Mouse (Mus musculus) CH12.LX (cell line): ENCODE data around the gene Gpr176. TPM values are rescaled to one million over a fixed set of nuclear protein-coding genes. Genes with fewer than 3 reads are reported as not detected.

ENCODE experiments used
- DNase-seq: peaks from one replicate; pipeline ENCODE4 v3.0.0-alpha.2; 2013; ENCODE audit errors: extremely low read depth
- H3K27ac ChIP-seq: 2 replicates; pipeline ENCODE4 v1.5.1; 2012; ENCODE audit warnings: low read depth, mild to moderate bottlenecking, control low read depth, moderate library complexity; ENCODE audit not compliant: insufficient read depth
- H3K27me3 ChIP-seq: replicated peaks from 2 replicates; pipeline ENCODE3; 2012; ENCODE audit warnings: inconsistent platforms
- H3K36me3 ChIP-seq, 2 experiments: replicated peaks in 1 of 2; 2 replicates each; pipeline versions ENCODE3 to v1.6.1; 2012; ENCODE audit warnings: inconsistent platforms in 1 of 2, low read length in 1 of 2, mild to moderate bottlenecking in 1 of 2, mixed read lengths in 1 of 2, moderate library complexity in 1 of 2; ENCODE audit not compliant: control insufficient read depth in 1 of 2, insufficient read depth in 1 of 2
- H3K4me1 ChIP-seq, 2 experiments: 2 replicates each; pipeline ENCODE4 v1.6.1; 2012; ENCODE audit warnings: inconsistent platforms in 1 of 2, moderate library complexity in 1 of 2; ENCODE audit not compliant: insufficient read depth in 2 of 2, control insufficient read depth in 1 of 2
- H3K4me2 ChIP-seq: 2 replicates; pipeline ENCODE4 v1.6.1; 2012; ENCODE audit warnings: low read depth, mild to moderate bottlenecking, control low read depth; ENCODE audit not compliant: poor library complexity, insufficient read depth, severe bottlenecking
- H3K4me3 ChIP-seq, 3 experiments: fragments of 150-350 bp in 1 of 3; sonication (generic) in 1 of 3; replicated peaks in 1 of 3; 2 replicates each; pipeline versions ENCODE3 to v1.5.1; 2011 to 2012; ENCODE audit warnings: low read depth in 2 of 3, low read length in 2 of 3, mild to moderate bottlenecking in 2 of 3, moderate library complexity in 2 of 3, control low read depth in 1 of 3, improper control_type of control experiment in 1 of 3, inconsistent platforms in 1 of 3, mixed read lengths in 1 of 3; ENCODE audit not compliant: poor library complexity in 1 of 3
- H3K79me2 ChIP-seq: replicated peaks from 2 replicates; pipeline ENCODE4 v1.6.1; 2012; ENCODE audit warnings: mild to moderate bottlenecking, moderate library complexity; ENCODE audit not compliant: control insufficient read depth, poor library complexity, insufficient read depth, severe bottlenecking; ENCODE audit errors: extremely low read depth
- H3K9ac ChIP-seq: 2 replicates; pipeline ENCODE4 v1.6.1; 2012; ENCODE audit warnings: low read depth, mild to moderate bottlenecking, control low read depth, moderate library complexity; ENCODE audit not compliant: insufficient read depth
- H3K9me3 ChIP-seq: replicated peaks from 2 replicates; pipeline ENCODE3; 2012; ENCODE audit warnings: low read length, inconsistent platforms, mixed read lengths
- BHLHE40 ChIP-seq: IDR thresholded peaks from 2 replicates; pipeline ENCODE4 v1.6.1; 2011; ENCODE audit warnings: mild to moderate bottlenecking, low read depth, low read length, improper control_type of control experiment
- CHD2 ChIP-seq: IDR thresholded peaks from 2 replicates; pipeline ENCODE4 v1.6.1; 2011; ENCODE audit warnings: low read length, improper control_type of control experiment
- E2F4 ChIP-seq: IDR thresholded peaks from 2 replicates; pipeline ENCODE4 v1.6.1; 2011; ENCODE audit warnings: low read depth, low read length, improper control_type of control experiment; ENCODE audit not compliant: insufficient replicate concordance
- EP300 ChIP-seq: IDR thresholded peaks from 2 replicates; pipeline ENCODE4 v1.6.1; 2011; ENCODE audit warnings: low read length, improper control_type of control experiment
- ETS1 ChIP-seq: conservative IDR thresholded peaks from 2 replicates; pipeline ENCODE4 v1.6.1; 2012; ENCODE audit warnings: low read depth, mild to moderate bottlenecking, inconsistent platforms, low read length, improper control_type of control experiment, moderate library complexity
- GABPA ChIP-seq: IDR thresholded peaks from 2 replicates; pipeline ENCODE4 v1.6.1; 2012; ENCODE audit warnings: low read depth, low read length, improper control_type of control experiment, inconsistent platforms; ENCODE audit not compliant: insufficient replicate concordance
- HCFC1 ChIP-seq: IDR thresholded peaks from 2 replicates; pipeline ENCODE4 v1.6.1; 2012; ENCODE audit warnings: low read depth, mild to moderate bottlenecking, inconsistent platforms, low read length, improper control_type of control experiment
- IRF4 ChIP-seq: IDR thresholded peaks from 2 replicates; pipeline ENCODE4 v1.6.1; 2014; ENCODE audit warnings: low read depth, mild to moderate bottlenecking, inconsistent platforms, low read length, improper control_type of control experiment
- JUND ChIP-seq: conservative IDR thresholded peaks from 2 replicates; pipeline ENCODE4 v1.6.1; 2011; ENCODE audit warnings: low read depth, low read length, improper control_type of control experiment
- KAT2A ChIP-seq: IDR thresholded peaks from 2 replicates; pipeline ENCODE4 v1.6.1; 2012; ENCODE audit warnings: low read length, improper control_type of control experiment, inconsistent platforms; ENCODE audit not compliant: insufficient replicate concordance
- MAZ ChIP-seq: IDR thresholded peaks from 2 replicates; pipeline ENCODE4 v1.6.1; 2012; ENCODE audit warnings: low read depth, mild to moderate bottlenecking, inconsistent platforms, low read length, improper control_type of control experiment, moderate library complexity
- MEF2A ChIP-seq: IDR thresholded peaks from 2 replicates; pipeline ENCODE4 v1.6.1; 2014; ENCODE audit warnings: low read depth, mild to moderate bottlenecking, inconsistent platforms, low read length, improper control_type of control experiment, borderline replicate concordance
- NELFE ChIP-seq: IDR thresholded peaks from 2 replicates; pipeline ENCODE4 v1.6.1; 2011; ENCODE audit warnings: low read depth, low read length, improper control_type of control experiment
- NRF1 ChIP-seq: IDR thresholded peaks from 2 replicates; pipeline ENCODE4 v1.6.1; 2014; ENCODE audit warnings: low read depth, mild to moderate bottlenecking, inconsistent platforms, low read length, improper control_type of control experiment, moderate library complexity
- POLR2A ChIP-seq: IDR thresholded peaks from 2 replicates; pipeline ENCODE4 v1.6.1; 2011; ENCODE audit warnings: low read depth, mild to moderate bottlenecking, improper control_type of control experiment, low read length
- SIN3A ChIP-seq: IDR thresholded peaks from 2 replicates; pipeline ENCODE4 v1.6.1; 2012; ENCODE audit warnings: low read length, improper control_type of control experiment, inconsistent platforms
- TBP ChIP-seq: conservative IDR thresholded peaks from 2 replicates; pipeline ENCODE4 v1.6.1; 2011; ENCODE audit warnings: low read depth, low read length, improper control_type of control experiment
- TCF12 ChIP-seq: IDR thresholded peaks from 2 replicates; pipeline ENCODE4 v1.6.1; 2014; ENCODE audit warnings: low read depth, mild to moderate bottlenecking, inconsistent platforms, low read length, improper control_type of control experiment
- USF1 ChIP-seq: IDR thresholded peaks from 2 replicates; pipeline ENCODE4 v1.6.1; 2014; ENCODE audit warnings: low read depth, mild to moderate bottlenecking, inconsistent platforms, low read length, improper control_type of control experiment
- USF2 ChIP-seq: conservative IDR thresholded peaks from 2 replicates; pipeline ENCODE4 v1.6.1; 2011; ENCODE audit warnings: low read depth, low read length, improper control_type of control experiment
- ZC3H11A ChIP-seq: IDR thresholded peaks from 2 replicates; pipeline ENCODE4 v1.6.1; 2012; ENCODE audit warnings: low read depth, mild to moderate bottlenecking, inconsistent platforms, low read length, improper control_type of control experiment
- ZMIZ1 ChIP-seq: IDR thresholded peaks from 2 replicates; pipeline ENCODE4 v1.6.1; 2012; ENCODE audit warnings: low read depth, mild to moderate bottlenecking, inconsistent platforms, low read length, improper control_type of control experiment
- ZNF384 ChIP-seq: IDR thresholded peaks from 2 replicates; pipeline ENCODE4 v1.6.1; 2012; ENCODE audit warnings: low read depth, low read length, improper control_type of control experiment, inconsistent platforms
- dilution Hi-C: fragments of 300-500 bp; cut with MboI; formaldehyde crosslinking; loops from 2 replicates; pipeline ENCODE4 v1.14.3; 2020; ENCODE audit warnings: low sequenced_read_pairs; ENCODE audit not compliant: extremely low pct_unique_long_range_greater_than_20kb, extremely low pct_ligation_motif_present
- in situ Hi-C: fragments of 300-500 bp; cut with MboI; formaldehyde crosslinking; loops from 3 replicates; pipeline ENCODE4 v1.14.3; 2019; ENCODE audit warnings: low sequenced_read_pairs, low pct_ligation_motif_present, low pct_unique_long_range_greater_than_20kb, mixed read lengths
- polyA plus RNA-seq: library from polyadenylated mRNA; unstranded; fragments of >175 nt; gene quantifications from 2 replicates; pipeline ENCODE4 v1.2.1, GENCODE M21; 2012; ENCODE audit warnings: low read depth; ENCODE audit not compliant: insufficient read length
- total RNA-seq, 2 experiments: library from RNA; depleted of rRNA; stranded (reverse); fragments of 300-350 nt in 1 of 2; fragments of >200 nt in 1 of 2; gene quantifications; 2 replicates each; pipeline ENCODE4 v1.2.3; 2012 to 2014

Gene Gpr176
- total and polyA plus RNA-seq, 3 experiments = not detected

- H3K4me2 ChIP-seq = no peak overlapping the region
- no peak overlapping the region for H3K27ac ChIP-seq
- no peak for DNase-seq
- no peak overlapping the region for H3K9ac ChIP-seq
- no peaks in the 10 kb centered on the region for H3K36me3 ChIP-seq
- no peaks in the 10 kb centered on the region for H3K27me3 ChIP-seq
- dilution Hi-C loops = no loop called here
- H3K4me3 ChIP-seq = no peak overlapping the region
- no peaks in the 10 kb centered on the region for H3K9me3 ChIP-seq
- no peak for TF ChIP-seq TBP
- no peak for TF ChIP-seq BHLHE40
- TF ChIP-seq EP300 = no peak
- no peak for TF ChIP-seq TCF12
- no peak for TF ChIP-seq KAT2A
- TF ChIP-seq CHD2 = no peak
- TF ChIP-seq E2F4 = no peak
- TF ChIP-seq ZNF384 = no peak
- no peak for TF ChIP-seq NRF1
- TF ChIP-seq MEF2A = no peak
- no peak for TF ChIP-seq NELFE
- no peak for TF ChIP-seq MAZ
- TF ChIP-seq HCFC1 = no peak
- no peak for TF ChIP-seq ETS1
- no peak for TF ChIP-seq ZC3H11A
- no peak for TF ChIP-seq IRF4
- TF ChIP-seq GABPA = no peak
- TF ChIP-seq, all 38 proteins: peak for 0
- peaks cover 3 to 26% of the 10 kb centered on the region in 2 experiments; a peak in 2 of 4 replicates for H3K4me1 ChIP-seq
- H3K79me2 ChIP-seq = no peaks in the 10 kb centered on the region
- in situ Hi-C loops = no loop called here
Observed at GRCm38 (mm10) chr2:118320519-118320918, 52.7 kb downstream of the Gpr176 start.

- Histone ChIP-seq H3K79me2 (no peaks in the 10 kb centered on the region), H3K9ac (no peak overlapping the region), H3K9me3 (no peaks in the 10 kb centered on the region), H3K27ac (no peak overlapping the region), H3K36me3 (no peaks in the 10 kb centered on the region), H3K4me2 (no peak overlapping the region), H3K27me3 (no peaks in the 10 kb centered on the region), H3K4me3 (no peak overlapping the region), H3K4me1 (peaks cover 3 to 29% of the 10 kb centered on the region in 2 experiments; a peak in 2 of 4 replicates)
- no peak for DNase-seq
- dilution Hi-C loops (no loop called here), in situ Hi-C loops (no loop called here)
- TF ChIP-seq E2F4 = no peak
- no peak for TF ChIP-seq ETS1
- no peak for TF ChIP-seq USF2
- TF ChIP-seq POLR2A = no peak
- TF ChIP-seq ZMIZ1 = no peak
- TF ChIP-seq JUND = no peak
- no peak for TF ChIP-seq HCFC1
- TF ChIP-seq NRF1 = no peak
- TF ChIP-seq TBP = no peak
- no peak for TF ChIP-seq USF1
- TF ChIP-seq SIN3A = no peak
Observed at GRCm38 (mm10) chr2:118319176-118319575, 54.0 kb downstream of the Gpr176 start.
